Mouse (Mus musculus) neural tube, embryonic 14.5 days (tissue): Measurements from ENCODE around the gene Hsdl2. TPM values are rescaled to one million over a fixed set of nuclear protein-coding genes. Genes with fewer than 3 reads are reported as not detected.
A peak's percentile ranks its signal among the peaks of the same experiment; 100 is the strongest.
"Not testable (repeated sequence)": the region's sequence is repeated elsewhere in the genome, so short reads cannot be mapped to it uniquely, and the experiment has no call there.

Source experiments
- ATAC-seq: fragments of 200-750 bp; cut with Nextera tagmentation; 2 replicates; pipeline ENCODE4 v1.8.0; 2017; ENCODE audit warnings: low read depth, mild to moderate bottlenecking, moderate TSS enrichment, moderate library complexity
- H3K27ac ChIP-seq: fragments of 300-500 bp; sonication (generic); 2 replicates; pipeline ENCODE4 v1.5.1; 2014; ENCODE audit warnings: low read depth, mild to moderate bottlenecking, control low read depth, low read length, moderate library complexity, mixed read lengths
- H3K27me3 ChIP-seq: fragments of 300-500 bp; sonication (generic); 2 replicates; pipeline ENCODE4 v1.6.1; 2014; ENCODE audit warnings: low read length; ENCODE audit not compliant: control insufficient read depth, insufficient read depth
- H3K36me3 ChIP-seq: fragments of 300-500 bp; sonication (generic); 2 replicates; pipeline ENCODE4 v1.6.1; 2014; ENCODE audit warnings: low read length, mixed read lengths; ENCODE audit not compliant: control insufficient read depth, insufficient read depth
- H3K4me1 ChIP-seq: fragments of 300-500 bp; sonication (generic); 2 replicates; pipeline ENCODE4 v1.6.1; 2014; ENCODE audit warnings: low read length; ENCODE audit not compliant: control insufficient read depth, insufficient read depth
- H3K4me2 ChIP-seq: fragments of 300-500 bp; sonication (generic); 2 replicates; pipeline ENCODE4 v1.6.1; 2014; ENCODE audit warnings: mild to moderate bottlenecking, low read depth, low read length, control low read depth
- H3K4me3 ChIP-seq: fragments of 300-500 bp; sonication (generic); 2 replicates; pipeline ENCODE4 v1.5.1; 2014; ENCODE audit warnings: low read depth, low read length, control low read depth, mixed read lengths
- H3K9ac ChIP-seq: fragments of 300-500 bp; sonication (generic); replicated peaks from 2 replicates; pipeline ENCODE4 v1.6.1; 2014; ENCODE audit warnings: low read depth, mild to moderate bottlenecking, control low read depth, low read length, mixed read lengths
- H3K9me3 ChIP-seq: fragments of 300-500 bp; sonication (generic); 2 replicates; pipeline ENCODE4 v1.6.1; 2016; ENCODE audit warnings: low read length; ENCODE audit not compliant: control insufficient read depth
- WGBS: fragments of 180-500 bp; shearing (Covaris S2); extraction: QIAGEN DNeasy Blood & Tissue Kit; methylation state at CpG from one replicate; pipeline ENCODE4 v1.1.7; 2014; 5-methylcytosine and 5-hydroxymethylcytosine counted together
- polyA plus RNA-seq: library from polyadenylated mRNA; unstranded; fragments of >200 nt; fragmentation: Nextera tagmentation; extraction: Ambion mirVana; gene quantifications from 2 replicates; pipeline ENCODE4 v1.2.1, GENCODE M21; 2014

The Hsdl2 gene
- polyA plus RNA-seq, 1 experiment from 2014 or later = 39.5 TPM

GRCm38 (mm10) chr4:59557343-59557742 lies 24.0 kb upstream of the Hsdl2 start:
- H3K4me1 ChIP-seq, H3K27me3 ChIP-seq, H3K4me3 ChIP-seq, H3K36me3 ChIP-seq, ATAC-seq, H3K9ac ChIP-seq, H3K4me2 ChIP-seq, H3K27ac ChIP-seq, H3K9me3 ChIP-seq: not testable (repeated sequence)
- WGBS = 96% methylated on average over 4 of the region's 4 CpGs

DNA sequence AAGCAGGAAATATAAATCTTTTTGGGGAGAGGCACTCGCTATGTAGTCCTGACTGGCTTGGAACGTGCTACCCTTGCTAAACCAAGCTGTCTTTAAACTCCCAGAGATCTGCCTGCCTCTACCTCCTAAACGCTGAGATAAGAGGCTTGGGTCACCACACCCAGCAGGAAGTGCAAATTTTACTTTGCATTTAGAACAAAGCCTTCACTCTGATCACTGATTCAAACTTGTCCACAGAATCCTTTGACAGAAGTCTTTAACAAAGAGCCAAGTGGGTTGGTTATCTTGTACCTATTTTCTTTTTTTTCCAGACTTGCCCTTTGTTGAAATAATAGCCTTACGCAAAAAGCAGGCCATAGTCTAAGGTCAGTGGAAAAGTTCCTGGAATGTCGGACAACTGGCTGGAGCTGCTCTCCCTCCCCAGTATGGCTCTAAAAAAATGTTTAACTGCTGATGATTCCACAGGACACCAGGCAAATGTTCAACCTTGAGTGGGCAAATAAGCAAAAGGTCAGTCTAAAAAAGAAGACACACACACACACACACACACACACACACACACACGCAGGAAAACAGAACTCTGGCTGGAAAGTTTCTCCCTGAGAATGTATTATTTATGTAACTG lies 23.2 kb upstream of the Hsdl2 start:
- Histone ChIP-seq H3K9ac (no peak overlapping the region), H3K4me2 (no peak overlapping the region), H3K27ac (no peak overlapping the region), H3K27me3 (no peaks in the 10 kb centered on the region), H3K4me3 (no peak overlapping the region), H3K9me3 (no peaks in the 10 kb centered on the region), H3K4me1 (no peaks in the 10 kb centered on the region), H3K36me3 (no peaks in the 10 kb centered on the region)
- no peak for ATAC-seq
- WGBS = 75% methylated on average over 6 of the region's 6 CpGs

DNA sequence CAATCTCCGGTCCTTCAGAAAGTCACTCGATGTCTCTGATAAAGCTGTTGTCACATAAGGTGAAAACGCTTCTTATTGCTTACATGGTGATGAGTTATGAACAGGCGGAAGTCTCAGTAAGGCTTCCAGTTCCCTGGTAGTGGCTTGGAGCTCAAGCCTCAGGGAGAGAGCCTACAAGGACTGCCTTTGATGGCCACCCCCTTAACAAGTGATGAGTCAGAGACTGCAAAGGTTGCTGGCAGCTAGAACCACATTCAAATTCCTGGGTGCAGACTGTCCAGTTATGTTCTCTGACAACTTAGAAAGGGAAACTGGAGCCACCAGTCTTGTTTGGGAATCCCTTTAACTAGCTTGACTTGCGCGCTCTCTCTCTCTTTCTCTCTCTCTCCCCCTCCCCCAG lies 21.2 kb upstream of the Hsdl2 start:
- no peak overlapping the region for H3K4me2 ChIP-seq
- WGBS = over 99% methylated on average over 6 of the region's 6 CpGs
- no peak for ATAC-seq
- H3K27me3 ChIP-seq = no peaks in the 10 kb centered on the region
- H3K4me3 ChIP-seq = no peak overlapping the region
- no peaks in the 10 kb centered on the region for H3K9me3 ChIP-seq
- H3K4me1 ChIP-seq = no peaks in the 10 kb centered on the region
- no peaks in the 10 kb centered on the region for H3K36me3 ChIP-seq
- H3K9ac ChIP-seq = no peak overlapping the region
- no peak overlapping the region for H3K27ac ChIP-seq

GRCm38 (mm10) chr4:59564128-59564527 lies 17.2 kb upstream of the Hsdl2 start:
- no peaks in the 10 kb centered on the region for H3K4me1 ChIP-seq
- H3K4me3 ChIP-seq = no peak overlapping the region
- H3K9ac ChIP-seq = no peak overlapping the region
- no peaks in the 10 kb centered on the region for H3K36me3 ChIP-seq
- H3K4me2 ChIP-seq = no peak overlapping the region
- no peaks in the 10 kb centered on the region for H3K27me3 ChIP-seq
- 76% methylated on average over 3 of the region's 3 CpGs for WGBS
- H3K9me3 ChIP-seq = no peaks in the 10 kb centered on the region
- no peak overlapping the region for H3K27ac ChIP-seq
- no peak for ATAC-seq

DNA sequence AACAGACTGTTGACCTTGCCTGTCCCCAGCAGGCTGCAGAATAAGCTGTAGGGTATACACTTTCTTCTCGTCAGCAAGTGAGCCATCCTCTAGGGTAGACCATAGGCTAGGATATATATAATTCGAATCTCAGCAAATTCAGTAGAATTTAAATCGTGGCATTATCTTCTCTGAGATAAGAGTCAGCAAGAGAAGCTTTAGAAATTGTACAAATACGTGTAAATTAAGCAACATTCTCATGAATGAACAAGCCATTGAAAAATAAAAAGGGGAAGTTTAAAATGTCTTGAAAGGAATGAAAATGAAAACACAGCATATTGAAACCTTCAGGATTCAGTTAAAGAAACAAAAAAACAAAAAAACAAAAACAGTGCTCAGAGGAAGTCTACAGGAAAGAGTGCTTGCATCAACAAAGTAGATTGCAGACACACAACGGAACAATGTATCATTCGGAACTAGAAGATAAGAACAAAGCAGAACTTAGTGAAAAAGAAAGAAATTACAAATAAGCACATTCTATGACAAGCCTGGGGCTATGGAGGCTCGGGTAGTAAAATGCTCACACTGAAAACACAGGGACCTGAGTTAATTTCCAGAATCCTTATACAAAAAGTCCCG lies 15.7 kb upstream of the Hsdl2 start:
- H3K9ac ChIP-seq = no peak overlapping the region
- H3K36me3 ChIP-seq = no peaks in the 10 kb centered on the region
- H3K9me3 ChIP-seq = no peaks in the 10 kb centered on the region
- WGBS = 81% methylated on average over 8 of the region's 8 CpGs
- ATAC-seq = no peak
- no peaks in the 10 kb centered on the region for H3K27me3 ChIP-seq
- no peak overlapping the region for H3K4me3 ChIP-seq
- no peak overlapping the region for H3K4me2 ChIP-seq
- H3K27ac ChIP-seq = no peak overlapping the region
- no peaks in the 10 kb centered on the region for H3K4me1 ChIP-seq

GRCm38 (mm10) chr4:59567576-59568260 lies 13.6 kb upstream of the Hsdl2 start:
- H3K9ac ChIP-seq = no peak overlapping the region
- 88% methylated on average over 6 of the region's 6 CpGs for WGBS
- no peaks in the 10 kb centered on the region for H3K9me3 ChIP-seq
- ATAC-seq = no peak
- H3K4me3 ChIP-seq = no peak overlapping the region
- H3K36me3 ChIP-seq = no peaks in the 10 kb centered on the region
- no peak overlapping the region for H3K4me2 ChIP-seq
- H3K4me1 ChIP-seq = no peaks in the 10 kb centered on the region
- H3K27ac ChIP-seq = no peak overlapping the region
- H3K27me3 ChIP-seq = no peaks in the 10 kb centered on the region

DNA sequence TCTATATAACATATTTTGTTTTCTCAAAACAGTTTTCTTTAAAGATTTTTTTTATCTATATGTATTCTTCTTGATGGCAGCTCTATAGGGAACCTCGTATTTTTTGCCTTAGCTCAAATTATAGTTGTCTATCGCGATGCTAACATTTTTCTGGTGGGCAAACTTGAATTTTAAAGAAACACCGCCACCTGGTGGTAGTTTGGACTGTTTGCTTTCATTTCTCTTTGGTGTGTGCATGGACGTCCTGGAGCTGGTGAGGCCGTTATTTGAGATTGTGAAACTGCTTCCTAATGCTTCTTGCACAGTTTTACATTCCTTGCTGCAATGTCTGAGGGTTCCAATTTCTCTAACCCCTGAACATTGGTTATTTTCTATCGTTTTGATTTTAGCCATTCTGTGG lies 11.8 kb upstream of the Hsdl2 start:
- H3K27ac ChIP-seq = no peak overlapping the region
- 3% methylated on average over 7 of the region's 7 CpGs for WGBS
- no peaks in the 10 kb centered on the region for H3K4me1 ChIP-seq
- no peak overlapping the region for H3K4me2 ChIP-seq
- no peaks in the 10 kb centered on the region for H3K9me3 ChIP-seq
- peak; percentile 75; the same call in 1 of the 2 replicates for ATAC-seq
- no peaks in the 10 kb centered on the region for H3K27me3 ChIP-seq
- H3K4me3 ChIP-seq = no peak overlapping the region
- H3K9ac ChIP-seq = no peak overlapping the region
- H3K36me3 ChIP-seq = no peaks in the 10 kb centered on the region

DNA sequence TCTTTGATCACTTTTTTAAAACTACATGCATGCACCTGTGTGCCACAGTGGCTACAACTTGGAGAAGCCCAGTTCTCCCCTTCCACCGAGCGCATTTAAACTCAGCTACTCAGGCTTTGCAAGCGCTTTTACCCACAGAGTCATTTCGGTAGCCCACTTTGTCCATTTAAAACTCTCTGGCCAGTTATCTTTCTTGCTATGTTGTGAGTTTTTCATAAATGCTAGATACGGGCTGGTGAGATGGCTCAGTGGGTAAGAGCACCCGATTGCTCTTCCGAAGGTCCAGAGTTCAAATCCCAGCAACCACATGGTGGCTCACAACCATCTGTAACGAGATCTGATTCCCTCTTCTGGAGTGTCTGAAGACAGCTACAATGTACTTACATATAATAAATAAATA lies 10.8 kb upstream of the Hsdl2 start:
- not testable (repeated sequence) for H3K27me3 ChIP-seq, H3K9ac ChIP-seq, H3K36me3 ChIP-seq, H3K4me3 ChIP-seq, H3K9me3 ChIP-seq, H3K4me2 ChIP-seq, ATAC-seq, H3K27ac ChIP-seq, H3K4me1 ChIP-seq
- WGBS = 99% methylated on average over 7 of the region's 8 CpGs

- no peaks in the 10 kb centered on the region for H3K36me3 ChIP-seq
- H3K9ac ChIP-seq = no peak overlapping the region
- no peaks in the 10 kb centered on the region for H3K27me3 ChIP-seq
- no peaks in the 10 kb centered on the region for H3K9me3 ChIP-seq
- no peak overlapping the region for H3K4me2 ChIP-seq
- ATAC-seq = no peak
- H3K4me1 ChIP-seq = no peaks in the 10 kb centered on the region
- no peak overlapping the region for H3K4me3 ChIP-seq
- 84% methylated on average over 11 of the region's 11 CpGs for WGBS
- no peak overlapping the region for H3K27ac ChIP-seq
Measured at GRCm38 (mm10) chr4:59572521-59573118, 8.7 kb upstream of the Hsdl2 start.
